Mouse (Mus musculus): ENCODE data around the gene Ddx3x.

- TF ChIP-seq GATA1 (IDR thresholded peaks at IDR 0.05; ENCODE audit: borderline replicate concordance, low read length) (no peak), FLI1 (IDR thresholded peaks at IDR 0.05; ENCODE audit: low read length) (no peak)
Observed at GRCm38 (mm10) chrX:13231243-13231642, 49.5 kb upstream of the Ddx3x start.
